Mouse (Mus musculus) myocyte (in vitro differentiated cells): Measurements from ENCODE around the gene Hoxb3.

Source experiments
- CEBPB ChIP-seq: IDR thresholded peaks from 2 replicates; pipeline ENCODE4 v1.6.1; 2011; ENCODE audit warnings: mild to moderate bottlenecking, moderate library complexity; ENCODE audit not compliant: poor library complexity, insufficient read depth, severe bottlenecking
- E2F4 ChIP-seq: IDR thresholded peaks from one replicate; pipeline ENCODE4 v1.6.1; 2011; ENCODE audit warnings: mild to moderate bottlenecking, control low read depth, moderate library complexity; ENCODE audit not compliant: insufficient read depth
- MAX ChIP-seq: IDR thresholded peaks from one replicate; pipeline ENCODE4 v1.6.1; 2011; ENCODE audit warnings: low read depth, mild to moderate bottlenecking, control low read depth
- MYOG ChIP-seq, 3 experiments: IDR thresholded peaks; one replicate each; pipeline ENCODE4 v1.6.1; 2011; ENCODE audit warnings: control low read depth in 2 of 3, low read depth in 2 of 3, mild to moderate bottlenecking in 2 of 3; ENCODE audit not compliant: insufficient read length in 2 of 3, control insufficient read depth in 1 of 3, insufficient read depth in 1 of 3
- POLR2A ChIP-seq: IDR thresholded peaks from one replicate; pipeline ENCODE4 v1.6.1; 2011; ENCODE audit warnings: low read depth, mild to moderate bottlenecking, control low read depth, moderate library complexity; ENCODE audit not compliant: insufficient read length
- POLR2AphosphoS2 ChIP-seq: IDR thresholded peaks from one replicate; pipeline ENCODE4 v1.6.1; 2011; ENCODE audit warnings: low read depth, control low read depth; ENCODE audit not compliant: insufficient read length
- SRF ChIP-seq: IDR thresholded peaks from one replicate; pipeline ENCODE4 v1.6.1; 2011; ENCODE audit warnings: low read depth; ENCODE audit not compliant: control insufficient read depth, insufficient read length
- TCF12 ChIP-seq: IDR thresholded peaks from one replicate; pipeline ENCODE4 v1.6.1; 2011; ENCODE audit warnings: mild to moderate bottlenecking, control low read depth; ENCODE audit not compliant: poor library complexity, insufficient read depth, severe bottlenecking
- TCF3 ChIP-seq: IDR thresholded peaks from one replicate; pipeline ENCODE4 v1.6.1; 2011; ENCODE audit warnings: low read depth, control low read depth; ENCODE audit not compliant: insufficient read length

DNA sequence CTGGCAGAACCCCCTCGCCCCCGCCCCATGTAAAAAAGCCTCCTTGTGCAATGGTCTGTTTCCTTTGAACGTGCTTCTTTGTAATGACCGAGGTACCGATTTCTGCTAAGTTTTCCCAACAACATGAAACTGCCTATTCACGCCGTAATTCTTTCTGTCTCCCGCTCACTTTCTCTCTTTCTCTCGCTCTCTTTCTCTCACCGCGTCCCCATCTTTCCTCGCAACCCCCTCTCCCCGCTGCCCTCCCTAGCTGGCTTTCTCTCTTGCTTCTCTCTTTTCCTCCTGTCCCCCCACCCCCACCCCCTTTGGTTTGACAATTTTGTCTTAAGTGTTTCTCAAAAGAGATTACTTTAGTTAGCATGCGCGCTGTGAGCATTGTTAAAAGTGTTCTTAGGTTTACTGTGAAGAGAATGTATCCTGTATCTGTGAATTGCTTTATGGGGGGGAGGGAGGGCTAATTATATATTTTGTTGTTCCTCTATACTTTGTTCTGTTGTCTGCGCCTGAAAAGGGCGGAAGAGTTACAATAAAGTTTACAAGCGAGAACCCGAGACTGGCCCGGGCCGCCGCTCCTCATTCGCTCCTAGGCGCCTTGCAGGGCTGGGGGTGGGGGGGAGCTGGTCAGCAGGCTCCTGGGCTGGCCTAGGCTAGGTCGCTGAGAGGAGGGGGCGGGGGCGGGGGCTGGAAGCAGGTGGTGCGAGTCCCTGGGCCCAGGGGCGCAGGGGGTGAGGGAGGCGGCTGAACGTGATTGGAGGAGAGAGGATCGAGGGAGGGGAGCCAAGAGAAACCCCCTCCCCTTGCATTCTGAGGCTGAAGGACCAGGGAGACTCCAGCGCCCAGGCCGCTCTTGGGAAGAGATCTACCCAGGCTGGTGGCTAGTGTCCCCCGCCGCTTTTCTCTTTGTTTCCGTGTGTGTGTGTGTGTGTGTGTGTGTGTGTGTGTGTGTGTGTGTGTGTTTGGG lies 38.1 kb upstream of the Hoxb3 start:
- TF ChIP-seq POLR2AphosphoS2: no peak
- no peak for TF ChIP-seq MAX
- no peak for TF ChIP-seq POLR2A
- TF ChIP-seq MYOG (IDR thresholded peaks at IDR 0.05; ENCODE audit: control insufficient read depth in 1 of 3, insufficient read depth in 1 of 3, insufficient read length in 2 of 3, low read depth in 2 of 3): no peak
- no peak for TF ChIP-seq TCF12
- TF ChIP-seq SRF: no peak
- TF ChIP-seq TCF3: no peak
- TF ChIP-seq CEBPB: no peak
- TF ChIP-seq E2F4: no peak
